Mouse (Mus musculus): ENCODE results near the gene Hes3.

GRCm38 (mm10) chr4:152313211-152313632 is 21.8 kb upstream of the Hes3 start:
- TF ChIP-seq CTCF (IDR thresholded peaks at IDR 0.05; ENCODE audit: borderline replicate concordance, insufficient read depth, low read depth, low read length) (no peak), POLR2A (IDR thresholded peaks at IDR 0.05; ENCODE audit: borderline replicate concordance, insufficient read depth, low read length) (no peak)
